Mouse (Mus musculus): ENCODE measurements at regions not wholly inside any gene's neighbourhood (a gene's known extent, or its start where the extent isn't known, plus 50 kb on each side); places are given as distances from the start of the nearest gene placed in this dataset.

GRCm38 (mm10) chr14:111212929-111213657, 458.1 kb upstream of the Slitrk6 start:
- no peak for DNase-seq (ENCODE audit: inconsistent ontology term)

GRCm38 (mm10) chr14:111226926-111227325, 448.0 kb upstream of the Slitrk5 start:
- DNase-seq (ENCODE audit: inconsistent ontology term): peak; percentile 71

GRCm38 (mm10) chr14:111239121-111239520, 435.8 kb upstream of the Slitrk5 start:
- peak; percentile 78 for DNase-seq (ENCODE audit: inconsistent ontology term)

GRCm38 (mm10) chr14:111249347-111249946, 425.4 kb upstream of the Slitrk5 start:
- DNase-seq (ENCODE audit: inconsistent ontology term): peak; percentile 83

- peak; percentile 35 for DNase-seq (ENCODE audit: inconsistent ontology term)
Measured at GRCm38 (mm10) chr14:111253190-111253589, 421.7 kb upstream of the Slitrk5 start.

- DNase-seq (ENCODE audit: inconsistent ontology term): no peak
Measured at GRCm38 (mm10) chr14:111261696-111262095, 413.2 kb upstream of the Slitrk5 start.

- no peak for DNase-seq (ENCODE audit: inconsistent ontology term)
Measured at GRCm38 (mm10) chr14:111270239-111270638, 404.7 kb upstream of the Slitrk5 start.

GRCm38 (mm10) chr14:111281354-111281753, 393.5 kb upstream of the Slitrk5 start:
- no peak for DNase-seq (ENCODE audit: inconsistent ontology term)

GRCm38 (mm10) chr14:111283681-111284461, 391.0 kb upstream of the Slitrk5 start:
- DNase-seq (ENCODE audit: inconsistent ontology term): no peak

GRCm38 (mm10) chr14:111285981-111286380, 388.9 kb upstream of the Slitrk5 start:
- peak; percentile 28 for DNase-seq (ENCODE audit: inconsistent ontology term)

GRCm38 (mm10) chr14:111295521-111295920, 379.4 kb upstream of the Slitrk5 start:
- DNase-seq (ENCODE audit: inconsistent ontology term): no peak

- no peak for DNase-seq (ENCODE audit: inconsistent ontology term)
Measured at GRCm38 (mm10) chr14:111297796-111298195, 377.1 kb upstream of the Slitrk5 start.

GRCm38 (mm10) chr14:111330570-111330969, 344.3 kb upstream of the Slitrk5 start:
- no peak for DNase-seq (ENCODE audit: inconsistent ontology term)

GRCm38 (mm10) chr14:111353518-111353917, 321.4 kb upstream of the Slitrk5 start:
- DNase-seq (ENCODE audit: inconsistent ontology term): no peak

- DNase-seq (ENCODE audit: inconsistent ontology term): no peak
Measured at GRCm38 (mm10) chr14:111396803-111397202, 278.1 kb upstream of the Slitrk5 start.

GRCm38 (mm10) chr14:111400809-111401208, 274.1 kb upstream of the Slitrk5 start:
- peak; percentile 90 for DNase-seq (ENCODE audit: inconsistent ontology term)

- no peak for DNase-seq (ENCODE audit: inconsistent ontology term)
Measured at GRCm38 (mm10) chr14:111402538-111402937, 272.4 kb upstream of the Slitrk5 start.

- peak; percentile 78 for DNase-seq (ENCODE audit: inconsistent ontology term)
Measured at GRCm38 (mm10) chr14:111403555-111403954, 271.3 kb upstream of the Slitrk5 start.

GRCm38 (mm10) chr14:111413543-111413942, 261.4 kb upstream of the Slitrk5 start:
- DNase-seq (ENCODE audit: inconsistent ontology term): no peak

- DNase-seq (ENCODE audit: inconsistent ontology term): no peak
Measured at GRCm38 (mm10) chr14:111418531-111418930, 256.4 kb upstream of the Slitrk5 start.

- DNase-seq (ENCODE audit: inconsistent ontology term): no peak
Measured at GRCm38 (mm10) chr14:111429101-111429857, 245.6 kb upstream of the Slitrk5 start.
